Comparison of ENCODE assay signal across 19 mouse cellular contexts in the genomic region with DNA sequence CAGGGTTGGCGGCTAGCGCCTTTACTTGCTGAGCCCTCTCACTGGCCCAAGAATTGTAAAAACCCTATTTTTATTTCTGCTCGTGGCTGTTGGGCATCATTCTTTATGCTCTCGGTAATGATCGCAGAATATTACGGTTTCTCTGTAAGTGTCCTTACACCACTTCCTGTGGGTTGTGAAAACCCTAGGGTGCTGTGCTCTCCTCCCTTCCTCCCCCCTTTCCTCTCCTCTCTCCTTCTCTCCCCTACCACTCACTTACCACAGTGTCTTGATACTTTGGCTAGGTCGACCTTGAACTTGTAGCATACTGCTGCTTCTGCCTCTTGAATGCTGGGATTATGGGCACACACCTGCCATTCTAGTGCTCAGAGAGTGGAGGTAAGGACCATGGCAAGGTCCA. TPM values are rescaled to one million over a fixed set of nuclear protein-coding genes. Genes with fewer than 3 reads are reported as not detected.
DNase-seq lines count a peak whose midpoint lies in the region; ATAC-seq and TF ChIP-seq lines count a peak whose summit lies in the region.
"Had no signal": no experiment of that assay in that cellular context is flagged by ENCODE, and none has a peak within 500 bp of the region (broad histone marks: within the 10 kb centered on the region; RNA-seq: fewer than 3 reads in every experiment).

No protein-coding gene starts in this region.

- H3K36me3 ChIP-seq in kidney, postnatal 0 days (ENCODE audit: insufficient read depth, low read length): no peaks in the 10 kb centered on the region
- H3K36me3 ChIP-seq: G1E; hindbrain, embryonic 13.5 days had no signal

- H3K27me3 ChIP-seq in kidney, postnatal 0 days (ENCODE audit: insufficient read depth, low read length): no peaks in the 10 kb centered on the region
- H3K27me3 ChIP-seq: forebrain, embryonic 13.5 days; hindbrain, embryonic 13.5 days had no signal

- H3K4me1 ChIP-seq in kidney, postnatal 0 days (replicated peaks; ENCODE audit: insufficient read depth, low read length): peaks cover 25% of the 10 kb centered on the region; the same call in 1 of the 2 replicates

- WGBS in kidney, postnatal 0 days: 91% methylated on average over 7 of the region's 7 CpGs

- no peak overlapping the region for H3K4me3 ChIP-seq in kidney, postnatal 0 days (replicated peaks; ENCODE audit: low read depth, low read length)
- H3K4me3 ChIP-seq: embryonic facial prominence, embryonic 10.5 days; forebrain, embryonic 13.5 days; hindbrain, embryonic 13.5 days had no signal

- DNase-seq in kidney, postnatal 0 days (ENCODE audit: low spot score): no peak
- DNase-seq in kidney, adult 8-10 months: no peak
- DNase-seq in natural killer cell, adult 2 months (ENCODE audit: low spot score in 2 of 2): peak; percentile 6 to 16
- no peak for DNase-seq in adrenal gland, postnatal 14 days
- DNase-seq: adrenal gland, postnatal 10 days; cerebellum, adult 18-20 months; cerebellum, adult 9-11 months; cerebellum, postnatal 36 days; forebrain, postnatal 0 days; gastrocnemius, postnatal 14 days; heart, adult 11 months; heart, postnatal 10 days had no signal

- TF ChIP-seq CTCF in kidney, postnatal 0 days (IDR thresholded peaks at IDR 0.05; ENCODE audit: low read depth): no peak

- H3K27ac ChIP-seq in kidney, postnatal 0 days: 0 out of 2 replicates have a peak overlapping the region, but pooled peaks have one; percentile 10
- H3K27ac ChIP-seq: embryonic facial prominence, embryonic 10.5 days; forebrain, embryonic 13.5 days; hindbrain, embryonic 13.5 days; hindbrain, postnatal 0 days had no signal

- no peaks in the 10 kb centered on the region for H3K9me3 ChIP-seq in kidney, postnatal 0 days (replicated peaks; ENCODE audit: low read length)
- H3K9me3 ChIP-seq: embryonic facial prominence, embryonic 10.5 days; forebrain, embryonic 13.5 days; G1E; hindbrain, embryonic 13.5 days had no signal

- no peak for ATAC-seq in kidney, postnatal 0 days (replicated peaks; ENCODE audit: low FRiP score, low read depth)
- peak; percentile 84 for ATAC-seq in granulocyte monocyte progenitor cell, adult 5-6 weeks (replicated peaks; ENCODE audit: poor library complexity, severe bottlenecking)
- no peak for ATAC-seq in megakaryocyte-erythroid progenitor cell, adult 5-6 weeks (replicated peaks; ENCODE audit: low FRiP score, low TSS enrichment, poor library complexity, severe bottlenecking)
- ATAC-seq: forebrain, embryonic 13.5 days; forebrain, postnatal 0 days; hindbrain, postnatal 0 days had no signal

- H3K4me2 ChIP-seq in kidney, postnatal 0 days (ENCODE audit: low read length): no peak overlapping the region
- H3K4me2 ChIP-seq: forebrain, embryonic 13.5 days; hindbrain, embryonic 13.5 days had no signal

- H3K9ac ChIP-seq in kidney, postnatal 0 days (ENCODE audit: low read depth, low read length): no peak overlapping the region
- H3K9ac ChIP-seq: forebrain, embryonic 13.5 days; forebrain, postnatal 0 days; hindbrain, embryonic 13.5 days had no signal

RNA-seq across cellular contexts. Expression of gene Syne2, which starts 7.5 kb away (rescaled TPM):
- 37.2 and 47.5 TPM in 2 replicates for polyA plus RNA-seq in kidney, postnatal 0 days (2015; fragmentation: Nextera tagmentation; extraction: Ambion mirVana)
- total RNA-seq in granulocyte monocyte progenitor cell, adult 5-6 weeks (2014; fragmentation: Nextera tagmentation): 6.4 and 7.2 TPM in 2 replicates
- total RNA-seq in granulocyte monocyte progenitor cell, adult 5-6 weeks (2017): 6.1 and 9.7 TPM in 2 replicates
- 61.7 and 63.1 TPM in 2 replicates for total RNA-seq in adrenal gland, postnatal 14 days (2021)
- total RNA-seq in megakaryocyte-erythroid progenitor cell, adult 5-6 weeks (2014; fragmentation: Nextera tagmentation): 2.7 and 8.0 TPM in 2 replicates
- 1.2 and 5.9 TPM in 2 replicates for total RNA-seq in megakaryocyte-erythroid progenitor cell, adult 5-6 weeks (2017)
- polyA plus RNA-seq: G1E had no signal

Comparison
In these comparisons a context has a peak if more than half of its experiments do, and no peak if none do; other contexts are left out.
1. DNase-seq: peak in natural killer cell, adult 2 months (2 of 2); none in kidney, postnatal 0 days (single experiment), kidney, adult 8-10 months (0 of 2) and adrenal gland, postnatal 14 days (single experiment).